Mouse (Mus musculus): ENCODE results near the gene Olfr980. TPM values are rescaled to one million over a fixed set of nuclear protein-coding genes. Genes with fewer than 3 reads are reported as not detected.
"Not testable (repeated sequence)": the region's sequence is repeated elsewhere in the genome, so short reads cannot be mapped to it uniquely, and the experiment has no call there.

Gene Olfr980
- total RNA-seq (2022) = not detected

DNA sequence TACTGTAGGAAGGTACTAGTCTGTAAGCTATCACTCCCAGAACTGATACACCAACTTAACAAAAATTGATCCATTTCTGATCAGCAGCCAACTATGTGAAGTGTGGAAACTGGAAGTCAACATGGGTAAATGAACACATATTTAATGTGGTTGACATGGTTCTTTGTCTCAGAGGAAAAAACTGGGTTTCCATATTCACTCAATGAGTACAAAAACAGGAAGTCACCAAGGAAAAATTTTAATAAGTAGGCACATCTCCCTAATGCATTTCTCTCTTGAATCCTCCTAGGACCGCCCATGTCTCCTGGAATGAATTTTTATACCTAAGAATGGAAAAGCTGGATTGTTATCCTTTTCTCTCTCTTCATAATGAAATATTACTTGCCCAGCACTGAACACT is at the start of gene Olfr980:
Gene Olfr980 (minus strand): TSS at position 101 of the 400 bp plus-strand sequence.
- no peak for DNase-seq

DNA sequence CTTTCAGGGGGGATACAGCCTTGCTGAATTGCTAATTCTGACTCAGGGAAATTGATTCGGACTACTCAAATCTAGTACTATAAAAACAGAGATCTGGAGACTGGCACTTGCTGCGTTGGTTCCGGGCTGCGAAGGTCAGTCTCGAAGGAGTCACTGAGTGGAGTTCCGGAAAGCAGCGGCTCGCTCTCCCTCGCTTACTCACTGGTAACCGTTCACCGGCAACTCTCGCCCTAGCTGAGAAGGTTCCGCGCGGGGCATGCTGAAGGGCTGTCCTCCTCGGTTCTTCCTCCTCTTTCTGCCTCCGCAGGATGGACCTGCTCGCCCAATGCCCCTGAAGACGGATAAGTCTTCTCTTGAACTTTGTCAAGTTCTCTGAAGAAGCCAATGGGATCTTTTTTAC is 40.8 kb upstream of the Olfr980 start:
- no peak for DNase-seq

DNA sequence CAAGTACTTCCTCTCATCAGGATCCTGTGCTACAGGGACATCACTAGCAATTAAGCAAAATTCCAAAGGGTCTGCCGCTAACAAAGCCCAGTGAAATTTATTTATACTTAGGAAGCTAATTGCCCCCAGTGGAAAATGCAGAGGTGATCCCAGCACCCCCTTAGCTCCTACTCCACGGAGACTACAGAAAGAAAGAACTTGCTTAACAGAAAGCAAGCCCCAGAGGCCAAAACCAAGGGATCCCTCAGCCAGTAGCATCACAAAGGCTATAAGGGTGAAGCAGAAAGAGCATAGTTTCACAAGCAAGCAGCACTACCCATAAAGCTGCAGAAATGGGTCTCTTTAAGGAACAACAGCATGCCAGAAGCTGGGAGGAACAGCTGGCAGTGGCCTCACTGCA is 11.8 kb upstream of the Olfr980 start, which contains the start of gene Olfr981:
Gene Olfr981 (plus strand): TSS at position 301 of the 400 bp plus-strand sequence.
- no peak for DNase-seq

DNA sequence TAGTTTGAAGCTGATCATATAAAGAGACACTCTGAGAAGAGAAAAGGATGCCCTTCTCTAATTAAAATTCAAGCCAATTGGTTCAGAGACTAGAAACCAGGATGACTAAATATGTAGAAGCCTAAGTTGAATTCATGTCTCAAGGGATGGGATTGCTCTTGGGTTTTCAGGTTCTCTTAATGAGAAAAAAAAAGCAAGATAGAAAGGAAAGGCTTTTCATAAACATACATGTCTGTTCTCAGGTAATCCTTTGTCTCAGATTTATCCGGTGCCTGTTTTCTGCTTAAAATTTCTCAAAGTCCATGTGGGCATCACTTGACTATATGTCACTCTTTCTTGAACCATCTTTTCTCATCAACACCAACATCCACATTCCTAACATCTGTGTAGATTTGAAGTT is 6.0 kb downstream of the Olfr980 start, which contains the start of gene Olfr979:
Gene Olfr979 (minus strand): TSS at position 101 of the 400 bp plus-strand sequence.
- DNase-seq = no peak

DNA sequence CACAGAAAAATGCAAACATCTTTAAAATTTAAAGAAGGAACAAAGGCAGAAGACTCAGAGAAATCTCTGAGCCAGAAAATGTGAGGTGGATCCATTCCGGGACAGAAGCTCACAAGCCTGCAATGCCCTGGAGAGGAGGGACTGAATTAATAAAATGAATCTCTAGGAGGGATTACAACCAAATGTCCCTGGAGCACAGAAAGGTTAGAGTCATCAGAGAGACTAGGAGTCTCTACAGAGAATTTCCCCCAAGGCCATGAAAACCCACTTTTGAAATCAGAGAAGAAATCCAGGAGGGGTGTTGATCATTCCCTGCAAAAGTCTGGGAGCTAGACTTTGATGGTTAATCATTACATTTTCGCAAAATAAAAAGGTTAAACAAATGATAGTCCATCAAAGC is 17.6 kb downstream of the Olfr980 start, which contains the start of gene Olfr978:
Gene Olfr978 (plus strand): TSS at position 301 of the 400 bp plus-strand sequence.
- DNase-seq = no peak

DNA sequence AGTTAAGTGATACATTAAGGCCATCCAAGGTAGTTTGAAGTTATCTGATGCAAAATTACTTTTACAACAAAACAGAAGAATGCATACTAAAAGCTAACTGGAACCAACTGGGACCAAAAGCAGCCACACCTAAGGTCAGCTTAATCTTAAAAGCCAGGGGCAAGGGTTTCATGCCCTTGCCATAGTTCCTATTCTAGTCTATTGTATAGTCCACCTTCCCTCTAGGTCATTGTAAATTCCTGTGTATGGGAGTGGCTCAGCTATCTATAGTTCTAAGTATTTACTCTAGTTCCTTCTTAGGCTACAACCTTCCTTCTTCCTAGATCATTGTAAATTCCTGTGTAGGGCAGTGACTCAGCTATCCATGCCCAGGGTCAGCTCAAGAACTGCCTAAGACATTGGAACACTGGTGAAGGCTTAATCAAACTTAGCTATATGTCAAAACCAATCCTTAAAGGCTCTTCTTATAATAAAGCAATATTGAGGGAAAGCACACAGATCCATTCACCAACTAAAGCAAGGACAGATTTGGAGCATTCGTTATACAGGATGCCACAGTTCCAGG is 32.7 kb downstream of the Olfr980 start:
- not testable (repeated sequence) for DNase-seq

DNA sequence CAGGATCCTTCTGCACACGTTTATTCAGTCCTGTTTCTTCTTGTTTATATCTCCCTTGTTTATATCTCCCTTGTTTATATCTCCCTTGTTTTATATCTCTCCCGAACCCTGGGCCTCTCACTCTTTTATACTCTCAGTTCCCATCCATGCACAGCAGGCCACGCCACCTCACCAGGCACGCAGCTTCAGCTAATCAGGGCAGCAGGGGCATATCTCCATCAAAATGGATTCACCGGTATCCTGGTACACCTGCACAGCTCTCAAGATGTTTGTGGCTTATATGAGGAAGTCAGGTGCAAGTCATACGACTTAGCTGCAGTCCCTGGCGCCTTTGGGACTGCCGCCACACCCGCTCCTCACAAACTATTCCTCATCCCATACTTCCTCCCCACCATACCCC is 48.3 kb downstream of the Olfr980 start, which contains the start of gene Olfr976:
Gene Olfr976 (minus strand): TSS at position 101 of the 400 bp plus-strand sequence.
- DNase-seq = not testable (repeated sequence)

Other genes starting within 250 kb of the Olfr980 start
- gene Olfr968, start 226.3 kb downstream of the Olfr980 start, total RNA-seq (2022) = not detected
- not detected for gene Olfr969, start 218.6 kb downstream of the Olfr980 start, total RNA-seq (2022)
- not detected for gene Olfr970, start 200.7 kb downstream of the Olfr980 start, total RNA-seq (2022)
- not detected for gene Olfr971, start 172.7 kb downstream of the Olfr980 start, total RNA-seq (2022)
- gene Olfr972, start 143.2 kb downstream of the Olfr980 start, total RNA-seq (2022) = not detected
- gene Olfr229, start 102.2 kb downstream of the Olfr980 start, total RNA-seq (2022) = not detected
- not detected for gene Olfr974, start 72.1 kb downstream of the Olfr980 start, total RNA-seq (2022)
- not detected for gene Olfr975, start 57.5 kb downstream of the Olfr980 start, total RNA-seq (2022)
- not detected for gene Olfr976, start 48.4 kb downstream of the Olfr980 start, total RNA-seq (2022)
- not detected for gene Olfr978, start 17.5 kb downstream of the Olfr980 start, total RNA-seq (2022)
- gene Olfr979, start 6.1 kb downstream of the Olfr980 start, total RNA-seq (2022) = not detected
- not detected for gene Olfr981, start 11.9 kb upstream of the Olfr980 start, total RNA-seq (2022)
- gene Olfr982, start 64.2 kb upstream of the Olfr980 start, total RNA-seq (2022) = not detected
- gene Olfr983, start 84.0 kb upstream of the Olfr980 start, total RNA-seq (2022) = not detected
- gene Olfr984, start 104.6 kb upstream of the Olfr980 start, total RNA-seq (2022) = not detected
- gene Olfr985, start 120.6 kb upstream of the Olfr980 start, total RNA-seq (2022) = under 1 TPM in 1 of 4 experiments, not detected in 3; 0.23 TPM
- gene Tmem225, start 138.5 kb upstream of the Olfr980 start, total RNA-seq (2022) = not detected
- gene Olfr986, start 171.3 kb upstream of the Olfr980 start, total RNA-seq (2022) = under 1 TPM in 1 of 4 experiments, not detected in 3; 0.08 TPM
- gene Zfp202, start 182.7 kb upstream of the Olfr980 start, total RNA-seq (2022) = 1 to 10 TPM; 5.8 to 8.0 (median 6.7) TPM